Mouse (Mus musculus) kidney, postnatal 10 days (tissue): ENCODE measurements around the gene Wipi1.
A peak's percentile ranks its signal among the peaks of the same experiment; 100 is the strongest.

Experiments used
- DNase-seq: peaks from one replicate; pipeline ENCODE4 v3.0.0; 2021; ENCODE audit warnings: mixed read lengths

Gene Wipi1

GRCm38 (mm10) chr11:109619055-109619454 is 7.3 kb upstream of the Wipi1 start:
- peak; percentile 82 for DNase-seq

DNA sequence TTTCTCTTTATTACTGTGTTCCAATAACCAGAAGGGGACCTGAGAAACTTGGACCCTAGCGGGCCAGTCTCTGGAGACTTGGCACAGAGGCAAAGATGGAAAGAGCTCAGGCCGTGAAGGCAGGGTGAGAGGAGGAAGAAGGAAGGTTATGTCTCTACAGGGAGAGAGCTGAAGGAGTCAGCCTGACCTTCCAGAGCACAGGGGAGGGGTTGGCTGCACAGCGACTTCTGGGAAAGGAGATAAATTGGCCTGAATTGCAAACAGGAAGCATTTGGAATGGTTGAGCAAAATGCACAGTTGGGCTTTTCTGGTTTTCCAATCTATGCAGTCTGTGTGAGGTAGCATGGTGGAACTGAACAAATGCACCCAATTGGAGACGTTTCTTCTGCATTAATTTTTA is 5.0 kb upstream of the Wipi1 start:
- DNase-seq, result peak; percentile 38

- DNase-seq, result no peak
Observed at GRCm38 (mm10) chr11:109616352-109616751, 4.6 kb upstream of the Wipi1 start.

GRCm38 (mm10) chr11:109615286-109615685 is 3.5 kb upstream of the Wipi1 start:
- no peak for DNase-seq

- DNase-seq, result no peak
Observed at GRCm38 (mm10) chr11:109612871-109613529, 1.2 kb upstream of the Wipi1 start.

- DNase-seq, result no peak
Observed at GRCm38 (mm10) chr11:109610795-109611302, 918 bp downstream of the Wipi1 start.

- peak; percentile 43 for DNase-seq
Observed at GRCm38 (mm10) chr11:109610046-109610794, 1.5 kb downstream of the Wipi1 start.

DNA sequence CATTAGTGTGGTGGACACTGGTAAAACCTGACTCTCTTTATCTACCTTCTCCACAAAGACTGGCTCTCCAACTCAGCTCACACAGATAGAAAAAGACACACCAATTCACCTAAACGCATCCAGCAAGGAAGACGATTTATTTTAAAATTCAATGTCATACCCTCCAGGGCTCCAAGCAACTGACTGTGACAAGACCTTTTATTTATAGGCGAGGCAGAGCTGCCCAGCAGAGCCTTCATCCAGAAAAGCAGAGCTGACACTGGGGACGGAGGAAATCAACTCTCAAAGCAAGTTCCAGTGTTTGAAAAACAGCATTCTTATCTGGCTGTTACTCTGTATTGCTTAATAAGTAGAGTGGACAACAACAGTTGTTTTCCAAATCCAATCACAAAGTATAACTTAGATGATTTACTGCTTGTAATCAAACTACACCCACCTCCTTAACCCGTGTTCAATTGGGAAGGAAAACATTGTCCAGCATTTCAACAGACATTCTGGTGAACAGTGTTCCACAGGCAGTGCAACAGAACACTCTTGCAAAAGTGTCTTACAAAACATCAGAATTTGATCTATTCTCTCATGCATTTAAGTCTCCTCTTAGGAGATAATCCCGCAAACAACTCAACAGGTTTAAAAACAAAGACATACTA is 2.7 kb downstream of the Wipi1 start:
- DNase-seq, result no peak

- DNase-seq, result no peak
Observed at GRCm38 (mm10) chr11:109607600-109607999, 4.2 kb downstream of the Wipi1 start.

- no peak for DNase-seq
Observed at GRCm38 (mm10) chr11:109598778-109599570, 12.8 kb downstream of the Wipi1 start.

DNA sequence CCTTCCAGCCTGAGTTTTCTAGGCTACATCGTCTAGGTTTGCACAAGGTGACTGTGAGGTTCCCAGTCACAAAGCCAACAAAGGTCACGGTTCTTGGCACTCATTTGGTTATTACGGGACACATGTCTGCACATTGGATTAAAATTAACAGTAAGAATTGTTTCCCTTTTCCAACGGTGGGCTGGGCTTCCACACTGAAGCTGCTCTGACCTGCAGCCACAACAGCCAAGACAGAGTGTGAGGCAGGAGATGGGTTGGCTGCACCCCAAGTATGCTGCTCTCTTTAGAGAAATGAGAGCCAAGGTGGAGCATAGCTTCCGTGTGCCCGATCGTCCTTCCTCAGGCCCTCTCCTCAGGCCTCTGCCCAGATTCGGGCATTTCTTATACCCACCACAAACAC is 17.0 kb downstream of the Wipi1 start:
- DNase-seq, result peak; percentile 54

GRCm38 (mm10) chr11:109593200-109593981 is 18.4 kb downstream of the Wipi1 start:
- peak; percentile 70 for DNase-seq

GRCm38 (mm10) chr11:109591511-109591910 is 20.3 kb downstream of the Wipi1 start:
- no peak for DNase-seq

DNA sequence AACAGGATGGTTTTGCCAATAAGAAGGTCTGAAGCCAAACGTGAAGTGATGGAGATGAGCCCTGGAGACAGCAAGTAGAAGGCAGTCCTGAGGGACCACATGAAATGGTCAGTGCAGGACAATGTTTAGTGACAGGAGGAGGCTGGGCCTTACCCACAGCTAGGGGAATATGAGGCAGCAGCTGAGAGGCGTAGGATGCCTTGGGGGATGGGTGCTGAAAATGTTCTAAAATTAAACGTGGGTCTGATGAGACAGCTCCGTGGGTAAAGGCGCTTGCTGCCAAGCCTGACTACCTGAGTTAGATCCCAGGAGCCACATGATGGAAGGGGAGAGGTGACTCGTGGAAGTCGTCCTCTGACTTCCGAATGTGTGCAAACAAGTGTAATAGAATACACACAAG is 21.8 kb downstream of the Wipi1 start:
- no peak for DNase-seq

- DNase-seq, result peak; percentile 47
Observed at GRCm38 (mm10) chr11:109587638-109588374, 24.0 kb downstream of the Wipi1 start.

DNA sequence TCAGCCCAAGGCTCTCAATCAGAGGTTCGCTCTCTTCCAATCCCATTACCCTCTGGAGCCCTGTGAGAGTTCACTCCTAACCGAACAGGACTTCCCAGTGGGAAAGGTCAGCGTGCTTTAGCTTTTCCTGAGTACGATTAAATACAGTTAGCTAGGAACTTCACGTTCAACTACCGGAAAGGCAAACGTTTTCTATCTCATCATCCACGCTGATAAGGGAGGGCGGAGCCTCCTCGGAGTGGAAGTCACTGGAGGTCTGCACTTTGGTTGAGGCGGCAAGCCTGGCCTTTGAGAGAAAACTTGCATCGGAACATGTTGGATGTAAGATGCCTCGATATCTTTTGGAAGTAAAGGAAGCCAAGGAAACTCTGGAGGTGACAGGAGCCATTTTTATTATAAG is 24.7 kb downstream of the Wipi1 start:
- peak; percentile 26 for DNase-seq

GRCm38 (mm10) chr11:109586424-109586823 is 25.3 kb downstream of the Wipi1 start:
- no peak for DNase-seq

GRCm38 (mm10) chr11:109584843-109585713 is 26.7 kb downstream of the Wipi1 start:
- peak; percentile 81 for DNase-seq

- no peak for DNase-seq
Observed at GRCm38 (mm10) chr11:109583986-109584385, 27.8 kb downstream of the Wipi1 start.

DNA sequence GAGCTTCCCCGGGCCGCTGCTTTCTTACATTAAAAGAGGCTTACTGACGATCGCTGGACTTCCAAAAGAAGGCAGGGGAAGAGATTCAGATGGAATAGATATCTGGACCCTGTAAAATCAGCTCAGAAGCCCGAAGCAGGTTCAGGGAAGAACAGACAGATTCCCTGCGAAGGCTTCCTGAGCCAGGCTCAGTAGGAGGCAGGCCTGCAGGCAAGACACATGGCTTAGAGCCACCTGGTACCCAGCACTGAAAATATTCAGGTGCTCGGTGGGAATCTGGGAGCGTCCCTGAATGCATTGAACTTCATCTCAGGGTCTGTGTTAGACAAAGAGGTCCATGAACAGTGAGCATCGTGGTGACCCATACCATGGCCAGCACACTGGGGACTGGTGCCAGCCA is 31.8 kb downstream of the Wipi1 start:
- no peak for DNase-seq
